Mouse (Mus musculus): ENCODE data around the gene Igfbp5. TPM values are rescaled to one million over a fixed set of nuclear protein-coding genes. Genes with fewer than 3 reads are reported as not detected.
A peak's percentile ranks its signal among the peaks of the same experiment; 100 is the strongest.

The Igfbp5 gene
- polyA plus RNA-seq, 1 experiment from 2014 or later = 94.0 TPM

GRCm38 (mm10) chr1:72856209-72856909 lies 18.3 kb downstream of the Igfbp5 start:
- H3K4me1 ChIP-seq = 0 out of 2 replicates have a peak, but pooled peaks cover 7% of the 10 kb centered on the region
- H3K27me3 ChIP-seq = no peaks in the 10 kb centered on the region
- no peak overlapping the region for H3K4me2 ChIP-seq
- no peaks in the 10 kb centered on the region for H3K9me3 ChIP-seq (replicated peaks)
- 82% methylated on average over 19 of the region's 19 CpGs for WGBS
- no peak overlapping the region for H3K27ac ChIP-seq
- no peak overlapping the region for H3K9ac ChIP-seq
- H3K36me3 ChIP-seq = peaks cover 40% of the 10 kb centered on the region
- no peak overlapping the region for H3K4me3 ChIP-seq (replicated peaks)
- peak; percentile 26; the same call in 1 of the 2 replicates for ATAC-seq (replicated peaks; ENCODE audit: low FRiP score)

DNA sequence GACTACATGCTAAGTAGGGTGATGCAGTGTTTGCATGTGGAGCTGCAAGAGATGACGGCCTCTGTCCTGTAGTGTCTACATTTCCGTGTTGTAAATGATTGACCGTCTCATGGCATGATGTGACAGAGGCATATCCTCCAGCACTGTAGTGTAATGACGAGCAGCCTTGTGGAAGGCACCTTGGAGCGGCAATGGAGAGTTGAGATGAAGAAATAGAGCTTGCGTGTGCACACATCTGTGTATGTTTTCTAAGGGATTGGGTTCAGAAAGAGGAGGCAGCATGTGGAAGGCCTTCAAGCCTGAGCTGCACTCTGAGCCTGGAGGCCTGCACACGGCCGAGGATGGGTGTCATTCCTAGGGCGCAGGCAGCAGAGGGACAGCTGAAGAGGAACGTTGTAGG lies 19.0 kb downstream of the Igfbp5 start:
- WGBS = 83% methylated on average over 10 of the region's 10 CpGs
- no peak for ATAC-seq (replicated peaks; ENCODE audit: low FRiP score)
- H3K36me3 ChIP-seq = peaks cover 38% of the 10 kb centered on the region
- H3K9me3 ChIP-seq (replicated peaks) = no peaks in the 10 kb centered on the region
- no peak overlapping the region for H3K27ac ChIP-seq
- H3K4me1 ChIP-seq = 0 out of 2 replicates have a peak, but pooled peaks cover 7% of the 10 kb centered on the region
- H3K27me3 ChIP-seq = no peaks in the 10 kb centered on the region
- no peak overlapping the region for H3K9ac ChIP-seq
- no peak overlapping the region for H3K4me3 ChIP-seq (replicated peaks)
- no peak overlapping the region for H3K4me2 ChIP-seq

DNA sequence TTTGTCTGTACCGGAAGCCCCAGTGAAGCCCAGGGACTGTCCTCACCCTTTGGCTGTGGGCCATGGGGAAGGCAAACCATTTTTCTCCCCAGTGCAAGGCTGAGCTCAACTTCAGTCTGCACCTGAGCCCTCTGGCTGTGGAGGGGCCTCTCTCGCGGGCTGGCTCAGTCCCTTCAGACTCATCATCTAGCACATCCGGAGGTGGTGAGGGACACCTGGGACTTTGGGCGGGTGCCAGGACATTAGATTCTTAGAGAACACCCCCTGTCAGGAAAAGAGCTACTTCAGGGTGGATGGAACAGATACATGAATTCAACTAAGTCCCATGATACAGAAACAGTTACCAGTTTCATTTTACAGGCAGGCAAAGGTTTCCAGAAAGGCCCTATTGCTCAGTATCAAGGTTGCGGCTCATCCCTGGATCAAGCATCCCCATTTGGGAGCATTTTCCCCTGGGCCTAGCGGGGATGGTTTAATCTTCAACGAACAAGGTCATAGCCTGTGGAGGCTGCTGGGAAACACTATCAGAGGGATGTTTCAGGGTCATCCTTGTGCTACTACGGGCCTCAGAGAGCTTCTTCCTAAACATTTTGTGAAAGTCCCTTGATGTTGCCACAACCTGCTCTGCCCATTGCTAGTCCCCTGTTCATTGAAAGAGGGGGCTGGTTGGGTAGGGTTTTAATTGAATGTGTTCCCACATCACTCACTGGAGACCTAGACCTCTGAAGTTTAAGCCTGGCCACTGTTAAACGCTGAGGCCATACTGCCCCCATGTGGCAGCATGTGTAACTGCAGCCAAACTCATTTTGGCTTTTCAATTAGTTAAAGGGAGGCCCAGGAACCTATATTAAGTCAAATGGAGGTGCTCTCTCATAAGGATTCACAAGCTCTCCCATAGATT lies 20.1 kb downstream of the Igfbp5 start:
- 0 out of 2 replicates have a peak, but pooled peaks have one; percentile 8 for ATAC-seq (replicated peaks; ENCODE audit: low FRiP score)
- H3K9me3 ChIP-seq (replicated peaks) = no peaks in the 10 kb centered on the region
- no peak overlapping the region for H3K4me3 ChIP-seq (replicated peaks)
- H3K4me2 ChIP-seq = no peak overlapping the region
- no peak overlapping the region for H3K27ac ChIP-seq
- H3K27me3 ChIP-seq = no peaks in the 10 kb centered on the region
- peaks cover 29% of the 10 kb centered on the region for H3K36me3 ChIP-seq
- WGBS = 50% methylated on average over 10 of the region's 10 CpGs
- 0 out of 2 replicates have a peak, but pooled peaks cover 7% of the 10 kb centered on the region for H3K4me1 ChIP-seq
- no peak overlapping the region for H3K9ac ChIP-seq

- 79% methylated on average over 1 of the region's 1 CpGs for WGBS
- no peaks in the 10 kb centered on the region for H3K27me3 ChIP-seq
- H3K27ac ChIP-seq = no peak overlapping the region
- no peak overlapping the region for H3K4me3 ChIP-seq (replicated peaks)
- H3K4me1 ChIP-seq = 0 out of 2 replicates have a peak, but pooled peaks cover 7% of the 10 kb centered on the region
- H3K9me3 ChIP-seq (replicated peaks) = no peaks in the 10 kb centered on the region
- ATAC-seq (replicated peaks; ENCODE audit: low FRiP score) = no peak
- H3K9ac ChIP-seq = no peak overlapping the region
- H3K4me2 ChIP-seq = no peak overlapping the region
- H3K36me3 ChIP-seq = peaks cover 26% of the 10 kb centered on the region
Measured at GRCm38 (mm10) chr1:72853759-72854158, 20.9 kb downstream of the Igfbp5 start.

- H3K27ac ChIP-seq = no peak overlapping the region
- peaks cover 20% of the 10 kb centered on the region; the same call in 1 of the 2 replicates for H3K36me3 ChIP-seq
- WGBS = 84% methylated on average over 8 of the region's 8 CpGs
- H3K4me1 ChIP-seq = no peaks in the 10 kb centered on the region
- no peaks in the 10 kb centered on the region for H3K9me3 ChIP-seq (replicated peaks)
- H3K4me2 ChIP-seq = no peak overlapping the region
- ATAC-seq (replicated peaks; ENCODE audit: low FRiP score) = no peak
- no peak overlapping the region for H3K4me3 ChIP-seq (replicated peaks)
- no peak overlapping the region for H3K9ac ChIP-seq
- H3K27me3 ChIP-seq = no peaks in the 10 kb centered on the region
Measured at GRCm38 (mm10) chr1:72849037-72849436, 25.6 kb downstream of the Igfbp5 start.

GRCm38 (mm10) chr1:72847849-72848380 lies 26.8 kb downstream of the Igfbp5 start:
- ATAC-seq (replicated peaks; ENCODE audit: low FRiP score) = no peak

DNA sequence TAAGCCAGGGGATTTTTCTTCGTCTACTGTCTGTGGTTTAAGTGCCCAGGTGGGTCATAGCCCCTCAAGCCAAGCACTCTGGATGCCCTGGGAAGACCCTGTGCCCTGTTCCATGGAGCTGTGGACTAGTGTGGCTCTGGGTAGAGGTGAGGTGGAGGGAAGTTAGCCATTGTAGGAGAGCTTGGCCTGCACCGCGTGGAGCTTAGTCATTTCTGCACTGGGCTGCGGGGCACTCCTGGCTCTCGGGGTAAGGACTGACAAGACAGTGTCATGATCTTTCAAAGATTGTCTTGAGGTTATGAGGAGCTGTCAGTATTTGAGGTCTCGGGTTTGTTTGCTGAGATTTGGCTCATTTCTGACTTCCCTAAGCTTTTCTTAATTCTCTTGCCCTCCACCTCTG lies 30.0 kb downstream of the Igfbp5 start:
- no peak overlapping the region for H3K27ac ChIP-seq
- no peak overlapping the region for H3K4me3 ChIP-seq (replicated peaks)
- H3K27me3 ChIP-seq = no peaks in the 10 kb centered on the region
- ATAC-seq (replicated peaks; ENCODE audit: low FRiP score) = no peak
- H3K4me2 ChIP-seq = no peak overlapping the region
- H3K36me3 ChIP-seq = peaks cover 5% of the 10 kb centered on the region; the same call in 1 of the 2 replicates
- H3K9me3 ChIP-seq (replicated peaks) = no peaks in the 10 kb centered on the region
- no peaks in the 10 kb centered on the region for H3K4me1 ChIP-seq
- H3K9ac ChIP-seq = no peak overlapping the region
- 91% methylated on average over 6 of the region's 6 CpGs for WGBS

More at GRCm38 (mm10) chr1:72847849-72848380, 26.8 kb downstream of the Igfbp5 start:
- Histone ChIP-seq H3K27ac (no peak overlapping the region), H3K4me1 (no peaks in the 10 kb centered on the region), H3K36me3 (peaks cover 20% of the 10 kb centered on the region; the same call in 1 of the 2 replicates), H3K9me3 (replicated peaks) (no peaks in the 10 kb centered on the region), H3K4me3 (replicated peaks) (no peak overlapping the region), H3K27me3 (no peaks in the 10 kb centered on the region), H3K9ac (no peak overlapping the region), H3K4me2 (no peak overlapping the region)
- WGBS = 92% methylated on average over 4 of the region's 4 CpGs

DNA sequence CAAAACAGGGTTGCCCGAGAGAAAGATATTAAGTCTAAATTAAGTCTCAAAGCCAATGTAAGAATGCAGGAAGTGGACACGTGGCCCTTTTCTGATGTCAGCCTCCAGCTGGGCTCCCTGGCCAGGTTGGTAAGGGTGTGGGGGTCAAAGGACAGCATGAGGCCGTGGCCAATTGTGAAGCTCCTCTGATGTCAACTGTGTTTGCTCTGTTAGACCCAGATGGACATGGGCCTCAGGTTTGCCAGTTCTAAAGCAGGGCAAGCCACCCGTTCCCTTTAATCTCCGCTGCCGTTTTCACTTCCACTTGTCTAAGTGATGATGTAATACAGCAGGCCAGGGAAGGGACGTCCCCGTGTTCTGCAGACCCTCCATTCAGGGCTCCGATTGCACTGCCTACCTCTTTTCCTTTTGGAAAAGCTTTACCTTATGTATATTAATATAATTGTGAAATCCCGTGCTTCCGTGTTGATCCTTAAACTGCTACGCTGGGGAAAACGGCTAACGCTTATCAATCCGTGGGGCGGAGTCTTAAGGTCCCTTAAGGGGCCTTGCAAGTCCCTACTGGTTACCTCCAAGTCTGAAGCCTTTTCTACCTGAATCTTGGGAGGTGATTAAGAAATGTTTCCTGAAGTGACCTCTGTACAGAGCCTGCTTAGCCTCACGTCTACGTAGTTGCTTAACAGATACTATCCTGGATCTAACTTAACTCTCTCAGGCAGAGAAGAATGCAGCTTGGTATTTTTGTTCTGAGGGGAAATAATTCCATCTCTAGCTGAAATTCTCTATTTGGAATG lies 31.8 kb downstream of the Igfbp5 start:
- Histone ChIP-seq H3K9ac (no peak overlapping the region), H3K4me3 (replicated peaks) (no peak overlapping the region), H3K9me3 (replicated peaks) (no peaks in the 10 kb centered on the region), H3K27me3 (no peaks in the 10 kb centered on the region), H3K36me3 (no peaks in the 10 kb centered on the region), H3K27ac (no peak overlapping the region), H3K4me2 (no peak overlapping the region), H3K4me1 (0 out of 2 replicates have a peak, but pooled peaks cover 4% of the 10 kb centered on the region)
- WGBS = 91% methylated on average over 18 of the region's 18 CpGs
- no peak for ATAC-seq (replicated peaks; ENCODE audit: low FRiP score)

DNA sequence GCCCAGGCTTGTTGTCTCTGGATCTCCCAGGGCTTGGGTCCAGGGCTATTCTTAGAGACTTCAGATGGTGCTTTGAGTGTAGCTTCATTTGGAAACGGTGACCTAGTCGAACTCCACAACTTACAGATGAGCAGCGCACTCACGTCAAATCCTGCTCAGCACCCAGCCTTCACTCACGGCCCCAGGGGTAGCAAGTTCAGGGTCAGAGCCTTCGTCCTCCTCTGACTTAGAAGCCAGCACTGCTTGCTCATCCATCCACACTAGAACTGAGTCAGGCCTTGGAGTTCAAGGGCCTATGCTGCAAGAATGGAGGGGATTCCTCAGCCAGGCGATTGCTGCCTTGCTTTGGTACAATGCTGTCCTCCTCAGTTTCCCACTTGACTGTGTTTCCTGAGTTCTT lies 34.9 kb downstream of the Igfbp5 start:
- H3K27me3 ChIP-seq = no peaks in the 10 kb centered on the region
- H3K9ac ChIP-seq = no peak overlapping the region
- no peak overlapping the region for H3K27ac ChIP-seq
- no peak for ATAC-seq (replicated peaks; ENCODE audit: low FRiP score)
- 94% methylated on average over 7 of the region's 7 CpGs for WGBS
- H3K36me3 ChIP-seq = peaks cover 3% of the 10 kb centered on the region; the same call in 1 of the 2 replicates
- no peak overlapping the region for H3K4me3 ChIP-seq (replicated peaks)
- no peaks in the 10 kb centered on the region for H3K9me3 ChIP-seq (replicated peaks)
- 0 out of 2 replicates have a peak, but pooled peaks cover 4% of the 10 kb centered on the region for H3K4me1 ChIP-seq
- no peak overlapping the region for H3K4me2 ChIP-seq

GRCm38 (mm10) chr1:72839356-72839755 lies 35.3 kb downstream of the Igfbp5 start:
- Histone ChIP-seq H3K36me3 (peaks cover 3% of the 10 kb centered on the region; the same call in 1 of the 2 replicates), H3K4me3 (replicated peaks) (no peak overlapping the region), H3K27ac (no peak overlapping the region; the same call in 1 of the 2 replicates), H3K4me1 (0 out of 2 replicates have a peak, but pooled peaks cover 4% of the 10 kb centered on the region), H3K9ac (no peak overlapping the region), H3K9me3 (replicated peaks) (no peaks in the 10 kb centered on the region), H3K4me2 (no peak overlapping the region), H3K27me3 (no peaks in the 10 kb centered on the region)
- WGBS = 53% methylated on average over 8 of the region's 8 CpGs
- no peak; the same call in 1 of the 2 replicates for ATAC-seq (replicated peaks; ENCODE audit: low FRiP score)

- no peaks in the 10 kb centered on the region for H3K27me3 ChIP-seq
- no peak for ATAC-seq (replicated peaks; ENCODE audit: low FRiP score)
Measured at GRCm38 (mm10) chr1:72833563-72833962, 41.1 kb downstream of the Igfbp5 start.

More at GRCm38 (mm10) chr1:72833563-72833962, 41.1 kb downstream of the Igfbp5 start:
- WGBS = 76% methylated on average over 4 of the region's 4 CpGs
- Histone ChIP-seq H3K4me3 (replicated peaks) (no peak overlapping the region), H3K27ac (peak overlapping the region; percentile 49; the same call in 1 of the 2 replicates), H3K4me1 (peaks cover 22% of the 10 kb centered on the region), H3K4me2 (no peak overlapping the region), H3K9me3 (replicated peaks) (no peaks in the 10 kb centered on the region), H3K36me3 (peaks cover 3% of the 10 kb centered on the region; the same call in 1 of the 2 replicates), H3K9ac (no peak overlapping the region)

All from kidney, embryonic 15.5 days (tissue).